Mouse (Mus musculus) MEL (cell line): ENCODE measurements around the gene Dis3l.

Experiments
- EP300 ChIP-seq, 2 experiments: IDR thresholded peaks; 2 replicates each; pipeline ENCODE4 v1.6.1; 2011; ENCODE audit warnings: improper control_type of control experiment in 2 of 2, low read length in 2 of 2, low read depth in 1 of 2, mild to moderate bottlenecking in 1 of 2
- JUND ChIP-seq: IDR thresholded peaks from 2 replicates; pipeline ENCODE4 v1.6.1; 2011; ENCODE audit warnings: low read depth, mild to moderate bottlenecking, improper control_type of control experiment, low read length
- MAFK ChIP-seq: IDR thresholded peaks from 2 replicates; pipeline ENCODE4 v1.6.1; 2011; ENCODE audit warnings: low read depth, mild to moderate bottlenecking, low read length, improper control_type of control experiment, borderline replicate concordance
- MAZ ChIP-seq: IDR thresholded peaks from 2 replicates; pipeline ENCODE4 v1.6.1; 2012; ENCODE audit warnings: low read depth, mild to moderate bottlenecking, inconsistent platforms, low read length, improper control_type of control experiment
- NRF1 ChIP-seq: IDR thresholded peaks from 2 replicates; pipeline ENCODE4 v1.6.1; 2014; ENCODE audit warnings: low read depth, mild to moderate bottlenecking, inconsistent platforms, low read length, improper control_type of control experiment, moderate library complexity; ENCODE audit not compliant: poor library complexity, insufficient read depth, severe bottlenecking
- POLR2A ChIP-seq, 2 experiments: IDR thresholded peaks; 2 replicates each; pipeline ENCODE4 v1.6.1; 2011 to 2012; ENCODE audit warnings: low read length in 2 of 2, mild to moderate bottlenecking in 2 of 2, control low read depth in 1 of 2, improper control_type of control experiment in 1 of 2, low read depth in 1 of 2, moderate library complexity in 1 of 2; ENCODE audit not compliant: control insufficient read depth in 1 of 2, insufficient read depth in 1 of 2, poor library complexity in 1 of 2
- RAD21 ChIP-seq: IDR thresholded peaks from 2 replicates; pipeline ENCODE4 v1.6.1; 2011; ENCODE audit warnings: mild to moderate bottlenecking, low read depth, low read length, improper control_type of control experiment
- TCF12 ChIP-seq: IDR thresholded peaks from 2 replicates; pipeline ENCODE4 v1.6.1; 2014; ENCODE audit warnings: low read depth, mild to moderate bottlenecking, inconsistent platforms, low read length, improper control_type of control experiment, moderate library complexity

- TF ChIP-seq RAD21, result no peak
- no peak for TF ChIP-seq POLR2A (IDR thresholded peaks at IDR 0.05; ENCODE audit: control insufficient read depth in 1 of 2, insufficient read depth in 1 of 2, low read depth in 1 of 2, low read length in 2 of 2, poor library complexity in 1 of 2)
- TF ChIP-seq TCF12, result no peak
- no peak for TF ChIP-seq MAFK
- TF ChIP-seq NRF1, result no peak
- no peak for TF ChIP-seq JUND
- TF ChIP-seq EP300 (IDR thresholded peaks at IDR 0.05; ENCODE audit: low read depth in 1 of 2, low read length in 2 of 2), result no peak; a peak in 1 of 4 replicates
- TF ChIP-seq MAZ, result no peak
These were observed 80.1 kb downstream of the Dis3l start for GRCm38 (mm10) chr9:64261023-64261422.
